Mouse (Mus musculus) MEL (cell line): Measurements from ENCODE around the gene Olfr612. TPM values are rescaled to one million over a fixed set of nuclear protein-coding genes. Genes with fewer than 3 reads are reported as not detected.
"Not testable (repeated sequence)": the region's sequence is repeated elsewhere in the genome, so short reads cannot be mapped to it uniquely, and the experiment has no call there.

Experiments
- DNase-seq: peaks from one replicate; pipeline ENCODE4 v3.0.0; 2011; ENCODE audit warnings: low read depth, low spot score
- H3K27ac ChIP-seq: 2 replicates; pipeline ENCODE4 v1.5.1; 2012; ENCODE audit warnings: low read depth, mild to moderate bottlenecking, control low read depth, low read length, moderate library complexity; ENCODE audit not compliant: control insufficient read depth
- H3K27me3 ChIP-seq, 2 experiments: fragments of 150-350 bp in 1 of 2; sonication (generic) in 1 of 2; 2 replicates each; pipeline ENCODE4 v1.6.1; 2012; ENCODE audit warnings: low read length in 2 of 2, mild to moderate bottlenecking in 2 of 2, improper control_type of control experiment in 1 of 2, moderate library complexity in 1 of 2; ENCODE audit not compliant: insufficient read depth in 2 of 2, control insufficient read depth in 1 of 2
- H3K36me3 ChIP-seq, 2 experiments: 2 replicates each; pipeline ENCODE4 v1.6.1; 2012 to 2014; ENCODE audit warnings: low read length in 2 of 2, improper control_type of control experiment in 1 of 2, inconsistent platforms in 1 of 2, mild to moderate bottlenecking in 1 of 2; ENCODE audit not compliant: insufficient read depth in 2 of 2, control insufficient read depth in 1 of 2
- H3K4me1 ChIP-seq, 2 experiments: fragments of 150-350 bp in 1 of 2; sonication (generic) in 1 of 2; 2 replicates each; pipeline ENCODE4 v1.6.1; 2012; ENCODE audit warnings: low read length in 2 of 2, improper control_type of control experiment in 1 of 2, mild to moderate bottlenecking in 1 of 2; ENCODE audit not compliant: insufficient read depth in 2 of 2, control insufficient read depth in 1 of 2
- H3K4me3 ChIP-seq, 2 experiments: fragments of 150-350 bp in 1 of 2; sonication (generic) in 1 of 2; 2 replicates each; pipeline ENCODE4 v1.5.1; 2012; ENCODE audit warnings: low read depth in 2 of 2, low read length in 2 of 2, mild to moderate bottlenecking in 2 of 2, moderate library complexity in 2 of 2, control low read depth in 1 of 2, improper control_type of control experiment in 1 of 2; ENCODE audit not compliant: control insufficient read depth in 1 of 2, insufficient read depth in 1 of 2
- H3K79me2 ChIP-seq: 2 replicates; pipeline ENCODE4 v1.6.1; 2012; ENCODE audit warnings: mild to moderate bottlenecking, low read length, moderate library complexity; ENCODE audit not compliant: control insufficient read depth, poor library complexity, insufficient read depth
- H3K9ac ChIP-seq: 2 replicates; pipeline ENCODE4 v1.6.1; 2012; ENCODE audit warnings: low read depth, mild to moderate bottlenecking, control low read depth, low read length, moderate library complexity; ENCODE audit not compliant: control insufficient read depth, poor library complexity, severe bottlenecking
- H3K9me3 ChIP-seq: fragments of 150-350 bp; sonication (generic); replicated peaks from 2 replicates; pipeline ENCODE4 v1.6.1; 2012; ENCODE audit warnings: mild to moderate bottlenecking, low read length, improper control_type of control experiment, moderate library complexity; ENCODE audit not compliant: insufficient read depth
- ELF1 ChIP-seq: IDR thresholded peaks from 2 replicates; pipeline ENCODE4 v1.6.1; 2014; ENCODE audit warnings: low read depth, mild to moderate bottlenecking, inconsistent platforms, low read length, improper control_type of control experiment, moderate library complexity
- ETS1 ChIP-seq: IDR thresholded peaks from 2 replicates; pipeline ENCODE4 v1.6.1; 2012; ENCODE audit warnings: low read depth, mild to moderate bottlenecking, inconsistent platforms, low read length, improper control_type of control experiment, moderate library complexity
- GATA1 ChIP-seq: IDR thresholded peaks from 2 replicates; pipeline ENCODE4 v1.6.1; 2011; ENCODE audit warnings: low read depth, low read length, improper control_type of control experiment
- MAFK ChIP-seq: IDR thresholded peaks from 2 replicates; pipeline ENCODE4 v1.6.1; 2011; ENCODE audit warnings: low read depth, mild to moderate bottlenecking, low read length, improper control_type of control experiment, borderline replicate concordance
- NRF1 ChIP-seq: IDR thresholded peaks from 2 replicates; pipeline ENCODE4 v1.6.1; 2014; ENCODE audit warnings: low read depth, mild to moderate bottlenecking, inconsistent platforms, low read length, improper control_type of control experiment, moderate library complexity; ENCODE audit not compliant: poor library complexity, insufficient read depth, severe bottlenecking
- RAD21 ChIP-seq: IDR thresholded peaks from 2 replicates; pipeline ENCODE4 v1.6.1; 2011; ENCODE audit warnings: mild to moderate bottlenecking, low read depth, low read length, improper control_type of control experiment
- SIN3A ChIP-seq: IDR thresholded peaks from 2 replicates; pipeline ENCODE4 v1.6.1; 2012; ENCODE audit warnings: low read length, improper control_type of control experiment, inconsistent platforms
- SMC3 ChIP-seq: IDR thresholded peaks from 2 replicates; pipeline ENCODE4 v1.6.1; 2011; ENCODE audit warnings: low read depth, low read length, improper control_type of control experiment
- TBP ChIP-seq: IDR thresholded peaks from 2 replicates; pipeline ENCODE4 v1.8.0; 2011; ENCODE audit warnings: low read depth, low read length, improper control_type of control experiment
- TCF12 ChIP-seq: IDR thresholded peaks from 2 replicates; pipeline ENCODE4 v1.6.1; 2014; ENCODE audit warnings: low read depth, mild to moderate bottlenecking, inconsistent platforms, low read length, improper control_type of control experiment, moderate library complexity
- USF2 ChIP-seq, 2 experiments: IDR thresholded peaks; 2 replicates each; pipeline ENCODE4 v1.6.1; 2011 to 2012; ENCODE audit warnings: improper control_type of control experiment in 2 of 2, low read length in 2 of 2, borderline replicate concordance in 1 of 2, inconsistent platforms in 1 of 2, low read depth in 1 of 2, mild to moderate bottlenecking in 1 of 2; ENCODE audit not compliant: insufficient read depth in 1 of 2
- ZNF384 ChIP-seq: IDR thresholded peaks from 2 replicates; pipeline ENCODE4 v1.6.1; 2012; ENCODE audit warnings: low read depth, mild to moderate bottlenecking, inconsistent platforms, low read length, improper control_type of control experiment
- polyA plus RNA-seq, 2 experiments: library from polyadenylated mRNA; stranded (reverse) in 1 of 2; unstranded in 1 of 2; fragments of >175 nt in 1 of 2; fragments of >200 nt in 1 of 2; gene quantifications; 2 replicates each; pipeline versions ENCODE4 v1.2.1 to v1.2.4; 2012; ENCODE audit warnings: low replicate concordance in 2 of 2, low read depth in 1 of 2; ENCODE audit not compliant: insufficient read length in 2 of 2, insufficient read depth in 1 of 2, missing spikeins in 1 of 2
- total RNA-seq: library from RNA; depleted of rRNA; stranded (reverse); fragments of 300-350 nt; gene quantifications from 2 replicates; pipeline ENCODE4 v1.2.3, GENCODE M21; 2012

The Olfr612 gene
- total and polyA plus RNA-seq, 3 experiments: not detected

- Histone ChIP-seq H3K36me3 (no peaks in the 10 kb centered on the region), H3K4me3 (no peak within 1 kb of the TSS), H3K9ac (no peak within 1 kb of the TSS), H3K27ac (no peak within 1 kb of the TSS), H3K79me2 (no peaks in the 10 kb centered on the region), H3K4me1 (no peaks in the 10 kb centered on the region), H3K27me3 (no peaks in the 10 kb centered on the region), H3K9me3 (no peaks in the 10 kb centered on the region)
- TF ChIP-seq TCF12 (no peak), GATA1 (no peak), SIN3A (no peak), ETS1 (no peak), TBP (no peak), RAD21 (no peak), MAFK (no peak), ELF1 (no peak), USF2 (IDR thresholded peaks at IDR 0.05; ENCODE audit: borderline replicate concordance in 1 of 2, insufficient read depth in 1 of 2, low read depth in 1 of 2, low read length in 2 of 2) (no peak), SMC3 (no peak)
- DNase-seq: no peak
These were observed 5.3 kb upstream of the Olfr612 start, which contains the start of gene Olfr613 for GRCm38 (mm10) chr7:103547774-103548173. TSS of gene Olfr613 (plus strand) at chr7:103548074.

- H3K27me3 ChIP-seq, H3K9me3 ChIP-seq, H3K4me1 ChIP-seq, DNase-seq, H3K27ac ChIP-seq, H3K79me2 ChIP-seq, H3K36me3 ChIP-seq, H3K9ac ChIP-seq, H3K4me3 ChIP-seq: not testable (repeated sequence)
These were observed 21.8 kb downstream of the Olfr612 start, which contains the start of gene Olfr611 for GRCm38 (mm10) chr7:103520746-103521145. TSS of gene Olfr611 (minus strand) at chr7:103520846.

- Histone ChIP-seq H3K9me3 (no peaks in the 10 kb centered on the region), H3K4me3 (no peak within 1 kb of the TSS), H3K27me3 (no peaks in the 10 kb centered on the region), H3K9ac (no peak within 1 kb of the TSS), H3K79me2 (no peaks in the 10 kb centered on the region), H3K36me3 (no peaks in the 10 kb centered on the region), H3K4me1 (no peaks in the 10 kb centered on the region), H3K27ac (no peak within 1 kb of the TSS)
- DNase-seq: no peak
- TF ChIP-seq ZNF384 (no peak), USF2 (IDR thresholded peaks at IDR 0.05; ENCODE audit: borderline replicate concordance in 1 of 2, insufficient read depth in 1 of 2, low read depth in 1 of 2, low read length in 2 of 2) (no peak), NRF1 (no peak)
These were observed 30.5 kb downstream of the Olfr612 start, which contains the start of gene Olfr610 for GRCm38 (mm10) chr7:103512022-103512421. TSS of gene Olfr610 (minus strand) at chr7:103512122.
